Mouse (Mus musculus): ENCODE data around the gene Mup8. TPM values are rescaled to one million over a fixed set of nuclear protein-coding genes. Genes with fewer than 3 reads are reported as not detected.
"Not testable (repeated sequence)": the region's sequence is repeated elsewhere in the genome, so short reads cannot be mapped to it uniquely, and the experiment has no call there.

Gene Mup8
- not detected in 2 replicates for polyA plus RNA-seq (2014; fragmentation: Nextera tagmentation; extraction: Ambion mirVana)

DNA sequence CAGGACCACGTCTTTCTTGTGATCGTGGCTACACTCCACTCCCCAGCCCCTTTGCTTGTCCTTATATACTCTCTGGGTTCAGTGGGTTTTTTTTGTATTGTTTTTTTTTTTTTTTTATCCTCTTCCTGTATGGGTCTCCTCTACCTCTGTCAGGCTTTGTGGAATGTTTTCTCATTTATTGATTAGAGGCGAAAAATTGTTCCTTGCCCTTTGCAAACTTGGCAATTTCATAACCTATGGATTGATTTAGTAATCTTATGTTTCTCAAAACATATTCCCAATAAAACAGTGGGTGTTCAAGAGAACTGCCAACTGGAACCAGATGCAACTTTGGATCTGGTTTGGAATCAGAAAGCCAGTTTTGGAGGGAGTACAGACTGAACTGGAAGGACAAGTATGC lies at the start of gene Mup8:
Gene Mup8, minus strand, starts transcription at position 101 of the 400 bp plus-strand sequence.
- not testable (repeated sequence) for H3K27ac ChIP-seq (ENCODE audit: low read depth); H3K27me3 ChIP-seq (ENCODE audit: insufficient read depth, low read length); H3K9ac ChIP-seq; H3K4me3 ChIP-seq (ENCODE audit: low read depth, low read length); H3K36me3 ChIP-seq (ENCODE audit: insufficient read depth); DNase-seq; H3K4me2 ChIP-seq; ATAC-seq (ENCODE audit: insufficient read depth); H3K4me1 ChIP-seq (ENCODE audit: insufficient read depth); H3K9me3 ChIP-seq (ENCODE audit: low read depth, low read length)
- WGBS, result 84% methylated on average over 3 of the region's 3 CpGs

DNA sequence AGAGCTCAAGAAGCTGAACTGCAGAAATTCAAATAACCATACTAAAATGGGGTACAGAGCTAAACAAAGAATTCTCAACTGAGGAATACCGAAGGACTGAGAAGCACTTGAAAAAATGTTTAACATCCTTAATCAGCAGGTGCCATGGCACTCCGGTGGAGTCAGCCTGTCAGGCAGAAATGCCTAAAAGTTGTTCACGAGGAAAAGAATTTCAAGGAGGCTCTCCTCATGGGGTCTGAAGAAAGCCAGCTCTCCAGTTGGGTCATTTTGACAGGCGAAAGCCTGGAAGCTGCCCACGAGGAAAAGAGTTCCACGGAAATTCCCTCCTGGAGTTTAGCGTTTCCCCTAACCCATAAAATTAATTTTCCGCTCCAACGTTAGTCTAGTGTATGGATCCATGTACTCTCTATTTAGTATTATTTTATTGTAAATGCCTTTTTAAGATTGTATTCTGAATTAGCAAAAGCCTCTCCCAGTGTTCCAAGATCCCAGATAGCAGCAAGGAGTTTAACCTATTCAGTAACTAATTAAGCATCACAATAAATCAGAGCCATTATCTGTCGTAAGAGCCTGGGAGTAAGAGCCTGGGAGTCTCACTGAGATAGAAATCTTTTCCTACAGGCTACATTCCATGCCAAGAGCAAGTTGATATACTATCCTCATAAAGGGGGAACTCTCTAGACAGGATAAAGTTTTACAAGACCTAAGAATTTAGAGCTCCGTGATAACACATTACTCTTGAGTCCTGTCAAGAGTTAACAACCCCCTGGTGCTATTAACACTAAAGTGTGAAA lies 43.8 kb upstream of the Mup8 start:
- not testable (repeated sequence) for H3K27me3 ChIP-seq (ENCODE audit: insufficient read depth, low read length); H3K9ac ChIP-seq; H3K4me1 ChIP-seq (ENCODE audit: insufficient read depth); H3K9me3 ChIP-seq (ENCODE audit: low read depth, low read length); H3K4me3 ChIP-seq (ENCODE audit: low read depth, low read length); DNase-seq; ATAC-seq (ENCODE audit: insufficient read depth); H3K4me2 ChIP-seq; H3K27ac ChIP-seq (ENCODE audit: low read depth); H3K36me3 ChIP-seq (ENCODE audit: insufficient read depth)
- 68% methylated on average over 10 of the region's 11 CpGs for WGBS

GRCm38 (mm10) chr4:60262706-60263105 lies 40.3 kb upstream of the Mup8 start:
- not testable (repeated sequence) for H3K9ac ChIP-seq; H3K4me2 ChIP-seq; H3K9me3 ChIP-seq (ENCODE audit: low read depth, low read length); H3K27me3 ChIP-seq (ENCODE audit: insufficient read depth, low read length); H3K36me3 ChIP-seq (ENCODE audit: insufficient read depth); H3K4me3 ChIP-seq (ENCODE audit: low read depth, low read length); ATAC-seq (ENCODE audit: insufficient read depth); DNase-seq; H3K27ac ChIP-seq (ENCODE audit: low read depth); H3K4me1 ChIP-seq (ENCODE audit: insufficient read depth)
- WGBS, result 90% methylated on average over 3 of the region's 4 CpGs

Other genes starting within 250 kb of the Mup8 start
- not detected in 2 replicates for gene Mup7, start 152.1 kb downstream of the Mup8 start, polyA plus RNA-seq (2014; fragmentation: Nextera tagmentation; extraction: Ambion mirVana)
- gene Mup2, start 68.3 kb downstream of the Mup8 start, polyA plus RNA-seq (2014; fragmentation: Nextera tagmentation; extraction: Ambion mirVana), result not detected in 2 replicates
- gene Mup9, start 199.4 kb upstream of the Mup8 start, polyA plus RNA-seq (2014; fragmentation: Nextera tagmentation; extraction: Ambion mirVana), result not detected in 2 replicates